Mouse (Mus musculus) monocyte, adult 2 months (primary cell): ENCODE results near the gene Bbc3.
"Not testable (repeated sequence)": the region's sequence is repeated elsewhere in the genome, so short reads cannot be mapped to it uniquely, and the experiment has no call there.

Experiments used
- DNase-seq, 2 experiments: peaks; one replicate each; pipeline ENCODE4 v3.0.0; 2022; ENCODE audit warnings: low spot score in 2 of 2, low read depth in 1 of 2

Gene Bbc3

DNA sequence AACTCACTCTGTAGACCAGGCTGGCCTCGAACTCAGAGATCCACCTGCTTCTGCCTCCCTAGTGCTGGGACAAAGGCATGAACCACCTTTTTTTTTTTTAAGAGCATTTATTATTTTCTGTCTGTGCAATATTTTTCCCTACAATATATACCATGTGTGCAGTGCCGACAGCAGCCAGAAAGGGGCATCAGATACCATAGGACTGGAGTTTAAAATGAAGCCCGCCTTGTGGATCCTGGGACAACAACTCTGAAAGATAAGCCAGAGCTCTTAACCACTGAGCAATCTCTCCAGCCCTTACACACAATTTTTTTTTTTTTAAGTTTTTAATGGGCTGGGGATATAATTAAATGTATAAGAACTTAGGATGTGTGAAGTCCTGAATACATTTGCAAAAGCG lies 13.8 kb upstream of the Bbc3 start:
- no peak for DNase-seq

DNA sequence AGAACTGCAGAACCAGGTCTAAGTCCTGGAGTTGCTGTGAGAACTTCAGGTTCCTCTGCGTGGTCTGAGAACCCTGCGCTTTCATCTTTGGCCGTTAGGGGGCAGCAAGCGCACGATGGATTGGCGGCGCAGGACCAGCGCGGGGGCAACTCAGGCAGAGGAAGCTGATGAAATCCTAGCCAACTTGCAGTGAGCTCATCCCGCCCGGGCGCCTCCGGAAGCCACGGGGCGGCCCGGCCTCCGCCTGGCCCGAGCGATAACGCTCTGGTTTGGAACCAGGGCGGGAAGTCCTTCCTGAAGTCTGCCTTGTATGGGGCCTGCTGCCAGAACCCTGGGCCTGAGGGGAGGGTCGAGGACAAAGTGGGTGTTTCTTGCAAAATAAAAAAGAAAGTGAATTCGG lies 13.4 kb upstream of the Bbc3 start:
- peak; percentile 94 to 97 for DNase-seq

DNA sequence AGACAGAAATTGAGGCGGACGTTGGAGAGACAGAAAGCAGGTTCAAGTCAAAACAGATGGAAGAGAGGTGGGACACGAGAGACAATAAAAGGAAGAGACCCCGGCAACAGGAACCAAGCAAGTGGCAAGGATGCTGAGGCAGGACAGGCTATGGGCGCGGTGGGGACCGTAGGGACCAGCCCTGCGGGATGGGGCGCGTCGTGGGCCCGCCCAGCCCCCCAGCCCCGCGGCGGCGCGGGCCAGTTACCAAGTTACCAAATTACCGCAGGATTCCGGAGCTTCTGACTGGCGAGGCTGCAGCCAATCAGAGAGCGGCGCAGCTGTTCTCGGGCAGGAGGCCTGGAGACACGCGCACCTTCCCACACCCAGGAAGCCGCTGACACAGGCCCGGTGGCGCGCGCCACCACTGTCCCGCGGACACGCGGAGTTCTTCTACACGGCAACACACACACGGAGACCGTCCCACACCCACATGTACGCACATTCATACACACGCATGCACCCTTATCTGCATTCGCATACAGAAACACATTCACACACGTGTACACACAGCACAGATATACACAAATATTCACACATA lies 12.8 kb upstream of the Bbc3 start:
- peak; percentile 65 to 69 for DNase-seq

DNA sequence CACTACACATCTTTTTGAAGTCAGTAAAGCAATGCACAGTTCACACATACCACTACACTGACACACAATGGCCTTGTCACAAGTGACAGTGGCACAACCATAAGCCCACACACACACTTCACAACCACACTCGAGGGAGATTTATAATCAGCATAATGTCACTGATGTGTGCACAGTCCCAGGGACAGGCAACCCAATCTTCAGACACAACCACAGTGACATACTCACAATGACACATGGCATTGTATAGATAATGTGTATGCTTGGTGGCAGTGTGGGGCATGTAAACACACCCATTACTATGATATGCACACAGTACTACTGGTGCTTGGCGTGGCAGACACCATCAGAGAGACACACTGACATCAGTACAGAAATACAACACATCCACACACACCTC lies 12.0 kb upstream of the Bbc3 start:
- DNase-seq, result no peak

DNA sequence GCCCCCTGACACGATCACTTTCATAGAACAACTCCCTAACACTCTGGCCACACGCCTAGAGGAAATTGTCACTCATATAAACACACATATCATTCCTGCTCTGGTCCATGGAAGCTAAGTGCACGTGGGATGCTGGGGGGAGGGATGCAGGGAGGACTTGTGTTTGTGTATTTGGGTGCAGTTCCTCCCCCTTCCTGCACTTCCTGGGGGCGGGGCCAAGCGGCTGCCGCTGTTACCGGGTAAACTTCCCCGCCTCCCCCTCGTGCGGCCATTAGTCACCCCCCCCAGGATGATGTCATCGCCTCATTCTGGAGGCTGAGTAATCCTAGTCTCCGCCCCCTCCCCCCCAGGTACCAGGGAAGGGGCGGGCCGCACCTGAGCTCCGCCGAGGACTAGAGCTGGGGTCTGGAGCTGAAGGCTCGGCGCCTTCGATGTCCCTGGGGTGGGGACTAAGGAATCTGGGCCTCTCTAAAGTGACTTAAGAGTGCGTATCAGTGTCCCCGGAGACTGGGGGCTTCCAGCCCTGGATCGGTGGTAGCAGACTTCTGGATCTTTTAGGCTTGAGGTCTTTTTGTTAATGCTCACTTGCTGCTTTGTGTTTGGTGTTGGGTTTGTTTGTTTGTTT lies 11.3 kb upstream of the Bbc3 start:
- DNase-seq, result peak; percentile 62 to 82

DNA sequence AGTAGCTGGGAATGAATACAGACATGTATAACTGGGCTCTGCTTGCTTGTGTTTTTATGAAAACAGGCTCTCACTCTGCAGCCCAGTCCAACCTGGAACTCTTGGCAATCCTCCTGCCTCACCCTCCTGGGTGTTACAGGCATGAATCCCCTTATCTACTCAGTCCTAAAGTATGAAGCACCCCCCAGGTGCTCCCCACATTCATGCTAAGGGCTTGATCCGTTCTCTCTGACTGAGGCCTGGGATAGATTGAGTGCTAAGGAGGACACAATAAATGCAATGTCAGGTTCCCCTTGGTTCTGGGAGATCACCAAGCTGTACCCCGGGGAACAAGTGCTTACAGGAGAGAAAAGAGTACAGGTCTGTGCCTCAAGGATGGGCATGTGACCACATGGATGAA lies 10.6 kb upstream of the Bbc3 start:
- DNase-seq, result no peak

DNA sequence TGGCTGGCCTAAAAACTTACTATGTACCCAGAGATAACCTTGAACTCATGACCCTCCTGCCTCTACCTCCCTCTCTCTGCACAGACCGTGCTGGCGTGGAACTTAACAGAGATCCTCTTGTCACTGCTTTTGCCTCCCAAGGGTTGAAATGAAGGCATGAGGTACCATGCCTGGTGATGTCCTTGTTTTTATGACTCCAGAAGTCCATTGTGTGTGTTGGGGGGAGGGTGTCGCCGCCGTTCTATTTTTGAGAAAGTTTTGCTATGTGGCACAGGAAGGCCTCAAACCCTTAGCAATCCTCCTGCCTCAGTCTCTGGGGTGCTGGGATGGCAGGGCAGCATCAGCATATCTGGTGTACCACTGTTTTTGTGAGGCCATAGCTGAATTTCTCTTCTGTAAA lies 9.3 kb upstream of the Bbc3 start:
- no peak for DNase-seq

DNA sequence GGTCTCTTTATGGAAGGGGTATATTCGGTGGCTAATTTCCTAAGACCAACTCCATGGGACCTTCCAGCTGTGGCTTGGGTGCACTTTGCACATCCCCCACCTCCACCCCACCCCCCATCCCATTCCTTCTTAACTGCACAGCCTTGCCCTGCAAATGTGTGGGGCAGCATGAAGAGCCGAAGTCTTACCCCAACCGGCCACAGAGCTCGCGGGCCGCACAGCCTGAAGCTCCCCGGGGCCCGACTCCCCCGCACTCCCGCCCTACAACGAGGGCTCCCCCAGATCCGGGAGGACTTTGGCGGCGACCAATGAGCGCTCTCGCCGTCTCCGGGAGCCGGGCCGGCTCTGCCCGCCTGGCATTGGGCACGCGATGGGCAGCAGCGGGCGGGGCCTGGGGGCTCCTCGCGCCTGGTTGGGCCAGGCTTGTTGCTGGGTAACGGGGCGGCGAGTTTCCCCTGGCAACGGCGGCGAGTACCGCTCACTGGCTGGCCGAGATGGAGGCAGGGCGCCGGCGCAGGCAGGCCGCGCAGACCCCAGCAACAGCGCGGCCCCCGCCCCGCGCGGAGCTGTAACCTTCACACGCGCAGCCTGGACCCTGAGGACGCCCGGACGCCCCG lies 8.7 kb upstream of the Bbc3 start:
- DNase-seq, result peak in 1 of 2 experiments; percentile 58

DNA sequence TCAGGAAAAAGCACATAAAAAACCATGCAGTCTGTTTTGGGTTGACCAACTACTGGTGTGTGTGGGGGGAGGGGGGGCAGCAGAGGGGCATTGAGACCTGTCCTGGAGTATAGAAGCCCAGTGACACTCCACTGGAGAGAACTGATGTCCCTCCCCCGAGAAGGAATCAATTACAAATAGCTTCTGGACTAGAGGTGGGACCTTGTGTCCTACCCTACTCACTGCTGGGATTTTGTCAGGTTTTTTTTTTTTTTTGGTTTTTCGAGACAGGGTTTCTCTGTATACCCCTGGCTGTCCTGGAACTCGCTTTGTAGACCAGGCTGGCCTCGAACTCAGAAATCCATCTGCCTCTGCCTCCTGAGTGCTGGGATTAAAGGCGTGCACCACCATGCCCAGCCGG lies 1.1 kb upstream of the Bbc3 start:
- not testable (repeated sequence) for DNase-seq

DNA sequence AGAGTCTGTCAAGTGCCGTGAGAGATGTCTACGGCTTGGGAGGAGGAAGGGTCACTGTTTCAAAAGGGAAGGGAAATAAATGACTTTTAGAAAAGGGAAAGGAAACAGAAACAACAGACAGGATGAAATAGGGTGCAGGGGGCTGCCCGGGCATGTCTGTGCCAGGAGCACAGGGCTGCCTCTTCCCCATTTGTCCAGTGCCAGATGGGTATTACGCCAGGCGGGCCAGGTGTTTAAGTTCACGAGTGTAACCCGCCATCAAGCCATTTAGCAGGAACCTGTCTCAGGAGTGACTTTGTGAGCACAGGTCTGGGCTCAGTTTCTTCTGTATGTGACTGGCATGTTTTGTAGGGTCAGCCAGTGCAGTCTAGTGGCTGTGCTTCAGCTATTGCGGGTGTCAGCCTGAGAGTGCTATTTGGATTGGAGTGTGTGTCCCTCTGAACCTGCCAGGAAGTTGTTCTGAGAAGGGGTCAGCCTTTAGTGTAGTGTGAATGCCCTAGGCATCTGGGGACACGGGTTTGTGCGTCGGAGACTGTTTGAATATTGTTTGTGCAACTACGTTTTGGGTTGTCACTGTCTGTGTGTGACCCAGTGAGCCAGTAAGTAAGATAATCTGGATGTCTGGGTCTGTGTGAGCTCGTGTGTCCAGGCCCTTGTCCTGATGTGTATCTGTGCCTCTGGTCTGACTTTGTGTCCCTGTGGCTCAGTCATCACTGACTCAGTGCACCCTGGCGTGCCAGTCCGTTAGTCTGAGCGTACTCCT lies 543 bp downstream of the Bbc3 start:
- peak in 1 of 2 experiments; percentile 51 for DNase-seq

DNA sequence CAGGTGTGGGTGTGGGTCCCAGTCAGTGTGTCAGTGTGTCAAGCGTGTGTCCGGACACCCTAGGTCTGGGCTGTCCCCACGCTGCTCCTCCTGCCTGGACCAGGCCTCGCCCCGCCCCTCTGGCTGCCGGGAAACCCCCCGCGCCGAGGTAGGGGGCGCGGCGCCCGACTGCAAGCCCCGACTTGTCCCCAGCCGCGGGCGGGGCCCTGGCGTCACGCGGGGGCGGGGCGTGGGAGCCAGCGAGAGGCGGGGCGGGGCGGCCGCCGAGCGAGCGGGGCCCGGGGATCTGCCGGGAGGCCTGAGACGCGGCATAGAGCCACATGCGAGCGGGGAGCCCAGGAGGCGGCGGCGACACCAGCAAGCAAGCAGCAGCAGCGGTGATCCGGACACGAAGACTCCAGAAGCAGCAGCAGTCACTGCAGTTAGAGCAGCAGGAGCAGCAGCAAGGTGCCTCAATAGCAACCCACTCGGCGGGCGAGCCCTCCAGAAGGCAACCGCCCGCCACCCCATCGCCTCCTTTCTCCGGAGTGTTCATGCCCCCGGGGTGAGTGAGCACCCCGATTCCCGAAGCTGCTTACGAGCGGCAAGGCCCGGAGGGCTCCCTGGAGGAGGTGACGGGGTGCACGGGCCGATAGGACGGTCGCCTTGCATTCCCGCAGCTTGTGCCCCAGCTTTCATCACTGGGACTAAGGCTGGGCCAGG lies 1.3 kb downstream of the Bbc3 start:
- peak; percentile 71 to 92 for DNase-seq

DNA sequence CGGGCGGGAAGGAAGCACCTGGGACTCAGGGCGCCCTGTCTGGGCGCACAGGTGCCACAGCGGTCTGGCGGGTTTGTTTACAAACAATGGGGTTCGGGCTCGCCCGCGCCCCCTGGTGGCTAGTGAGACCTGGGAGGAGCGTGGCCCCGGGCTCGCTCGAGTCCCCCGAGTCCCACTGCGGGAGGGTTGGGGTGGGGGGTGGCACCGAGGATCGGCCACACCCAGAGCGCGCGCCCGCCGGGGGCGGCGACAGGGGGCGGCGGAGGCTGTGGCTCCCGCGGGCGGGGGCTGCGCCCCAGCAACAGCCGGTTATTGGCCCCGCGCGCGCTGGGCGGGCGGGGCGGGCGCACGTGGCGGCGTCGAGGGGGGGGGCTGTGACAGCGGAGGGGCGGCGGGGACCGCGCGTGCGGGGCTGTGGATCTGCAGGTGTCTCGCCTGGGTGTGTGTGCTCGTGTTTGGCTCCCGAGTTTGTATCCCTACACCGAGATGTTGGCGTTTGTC lies 1.9 kb downstream of the Bbc3 start:
- peak in 1 of 2 experiments; percentile 85 for DNase-seq

DNA sequence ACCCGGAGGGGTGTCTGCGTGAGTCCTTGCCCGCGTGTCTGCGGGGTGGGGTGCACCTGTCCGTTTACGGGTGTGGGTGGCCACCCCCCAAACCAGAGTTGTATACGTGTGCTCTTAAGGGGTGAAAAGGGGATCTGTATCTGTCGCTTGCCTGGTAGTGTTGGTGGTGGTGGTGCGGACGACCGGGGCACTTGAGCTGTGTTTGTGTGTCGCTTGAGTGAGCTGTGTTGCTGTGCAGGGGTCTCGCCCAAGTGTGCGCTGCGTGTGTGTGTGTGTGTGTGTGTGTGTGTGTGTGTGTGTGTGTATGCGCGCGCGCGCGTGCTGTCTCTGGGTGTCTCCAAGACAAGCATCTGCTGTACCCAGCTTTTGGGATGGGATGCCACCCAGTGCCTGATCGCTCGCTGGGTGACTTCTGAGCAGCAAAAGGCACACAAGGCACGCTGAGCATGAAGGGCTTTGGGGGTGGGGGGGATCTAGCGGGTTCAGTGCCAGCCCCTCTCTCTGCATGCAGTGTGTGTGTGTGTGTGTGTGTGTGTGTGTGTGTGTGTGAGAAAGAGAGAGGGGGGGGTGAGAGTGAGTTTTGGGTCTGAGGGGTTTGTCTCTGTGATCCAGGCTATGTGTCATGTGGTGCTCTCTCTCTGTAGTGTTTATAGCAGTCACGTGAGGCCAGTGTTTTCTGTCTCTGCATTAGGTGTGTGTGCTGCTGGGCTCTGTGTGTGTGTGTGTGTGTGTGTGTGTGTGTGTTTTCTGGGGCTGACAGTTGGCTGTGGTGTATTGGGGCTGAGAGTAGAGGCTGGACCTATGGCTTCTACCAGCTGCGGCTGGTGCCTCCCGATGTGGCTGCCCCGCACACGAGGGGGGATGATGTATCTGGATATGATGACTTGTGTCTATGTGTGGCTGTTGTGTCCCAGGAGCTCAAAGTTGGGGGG lies 2.6 kb downstream of the Bbc3 start:
- peak in 1 of 2 experiments; percentile 9 for DNase-seq

DNA sequence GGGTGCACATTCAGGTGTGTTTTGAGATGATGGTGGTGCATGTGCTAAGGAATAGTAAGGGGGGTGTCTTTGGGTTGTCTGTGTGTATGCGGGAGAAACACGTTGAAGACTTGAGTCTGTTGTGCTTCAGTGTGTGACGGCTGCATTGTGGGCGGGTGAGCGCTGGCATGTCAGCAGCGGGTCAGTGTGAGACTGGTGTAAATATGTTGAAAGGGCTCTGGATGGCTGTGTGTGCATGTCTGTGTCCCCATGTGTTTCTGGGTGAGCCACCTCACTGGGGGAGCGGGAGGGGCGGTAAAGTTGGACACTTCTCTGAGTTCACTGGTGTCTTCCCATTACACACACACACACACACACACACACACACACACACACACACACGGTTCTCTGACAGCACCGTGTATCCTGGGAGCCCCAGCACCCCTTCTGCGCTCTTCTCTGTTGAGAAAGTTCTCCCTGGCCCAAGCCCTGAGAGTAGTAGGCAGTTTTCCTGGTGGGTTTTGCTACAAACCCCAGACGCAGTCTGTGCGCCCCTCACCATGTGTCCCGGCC lies 3.3 kb downstream of the Bbc3 start:
- DNase-seq, result peak in 1 of 2 experiments; percentile 46

DNA sequence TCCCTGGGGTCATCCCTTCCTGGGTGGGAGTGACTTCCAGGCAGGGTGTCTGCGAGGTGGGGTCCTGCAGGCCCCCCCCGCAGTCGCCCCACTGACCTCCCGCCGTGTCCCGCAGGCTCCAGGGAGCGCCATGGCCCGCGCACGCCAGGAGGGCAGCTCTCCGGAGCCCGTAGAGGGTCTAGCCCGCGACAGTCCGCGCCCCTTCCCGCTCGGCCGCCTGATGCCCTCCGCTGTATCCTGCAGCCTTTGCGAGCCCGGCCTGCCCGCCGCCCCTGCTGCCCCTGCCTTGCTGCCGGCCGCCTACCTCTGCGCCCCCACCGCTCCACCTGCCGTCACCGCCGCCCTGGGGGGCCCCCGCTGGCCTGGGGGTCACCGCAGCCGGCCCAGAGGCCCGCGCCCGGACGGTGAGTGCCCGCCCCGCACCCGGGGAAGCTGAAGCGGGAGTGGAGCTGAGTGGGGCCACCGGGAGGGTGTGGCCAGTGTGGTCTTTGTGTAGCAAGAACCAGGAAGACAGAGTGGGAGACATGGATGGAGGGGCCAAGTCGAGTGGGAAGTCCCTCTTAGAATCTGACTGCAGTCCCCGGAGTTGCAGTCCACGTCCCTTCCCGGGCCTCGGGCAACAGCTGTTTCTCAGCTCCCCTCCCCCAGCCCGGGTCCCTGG lies 3.9 kb downstream of the Bbc3 start:
- DNase-seq, result peak in 1 of 2 experiments; percentile 43

DNA sequence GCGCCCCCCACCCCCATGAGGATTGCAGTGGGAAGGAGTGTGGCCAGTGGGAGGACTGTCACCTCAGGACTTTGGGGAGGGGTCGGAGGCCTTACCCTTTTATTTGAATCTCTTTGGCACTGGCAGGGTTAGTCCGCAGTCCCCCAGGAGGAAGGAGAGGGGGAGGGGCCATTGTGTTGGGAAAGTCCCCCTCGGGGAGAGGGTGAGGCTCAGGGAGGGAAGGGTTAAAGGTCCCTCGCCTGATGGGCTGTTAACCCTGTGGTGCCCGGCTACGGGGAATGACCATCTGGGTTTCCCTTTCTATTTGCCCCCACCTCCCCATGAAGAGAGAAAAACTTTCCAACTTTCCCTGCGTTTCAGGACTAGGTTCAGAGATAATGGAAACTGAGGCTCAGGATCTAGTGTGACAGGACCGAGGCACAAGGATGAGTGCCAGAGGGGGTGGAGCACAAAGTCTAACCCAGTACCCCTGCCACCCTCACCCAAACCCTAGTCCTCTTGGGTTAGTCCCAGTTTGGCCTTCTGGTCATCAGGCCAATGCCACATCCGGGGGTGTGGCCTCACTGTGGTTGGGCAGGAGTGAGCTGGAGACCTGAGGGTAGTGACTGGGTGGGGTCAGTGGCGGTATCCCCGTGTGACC lies 4.6 kb downstream of the Bbc3 start:
- peak; percentile 83 to 84 for DNase-seq

DNA sequence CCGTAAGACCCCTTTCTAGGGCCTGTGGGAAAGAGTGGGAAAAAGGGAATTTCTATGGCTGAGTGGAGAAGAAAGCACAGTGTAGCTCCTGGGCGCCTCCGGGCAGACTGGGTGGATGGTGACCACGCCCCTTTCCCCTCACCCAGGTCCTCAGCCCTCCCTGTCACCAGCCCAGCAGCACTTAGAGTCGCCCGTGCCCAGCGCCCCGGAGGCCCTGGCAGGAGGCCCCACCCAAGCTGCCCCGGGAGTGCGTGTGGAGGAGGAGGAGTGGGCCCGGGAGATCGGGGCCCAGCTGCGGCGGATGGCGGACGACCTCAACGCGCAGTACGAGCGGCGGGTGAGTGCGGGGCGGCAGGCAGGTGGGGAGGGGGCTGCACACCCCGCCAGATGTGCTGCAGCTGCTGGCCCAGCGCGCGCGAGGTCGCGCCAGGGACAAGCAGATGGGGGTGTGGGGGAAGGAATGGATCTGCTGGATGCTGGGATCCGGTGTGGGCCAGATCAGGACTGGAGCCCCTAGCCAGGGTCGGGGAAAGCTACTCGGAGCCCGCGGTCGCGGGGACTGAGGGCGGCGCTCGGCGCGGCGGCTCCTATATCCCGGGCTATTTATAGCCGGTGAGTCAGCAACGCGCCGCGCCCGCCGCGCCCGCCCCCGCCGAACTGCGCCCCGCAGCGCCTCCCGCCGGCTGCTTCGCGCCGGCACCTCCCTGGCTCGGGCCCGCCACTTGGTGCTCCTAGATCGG lies 5.5 kb downstream of the Bbc3 start:
- DNase-seq, result peak; percentile 60 to 81

DNA sequence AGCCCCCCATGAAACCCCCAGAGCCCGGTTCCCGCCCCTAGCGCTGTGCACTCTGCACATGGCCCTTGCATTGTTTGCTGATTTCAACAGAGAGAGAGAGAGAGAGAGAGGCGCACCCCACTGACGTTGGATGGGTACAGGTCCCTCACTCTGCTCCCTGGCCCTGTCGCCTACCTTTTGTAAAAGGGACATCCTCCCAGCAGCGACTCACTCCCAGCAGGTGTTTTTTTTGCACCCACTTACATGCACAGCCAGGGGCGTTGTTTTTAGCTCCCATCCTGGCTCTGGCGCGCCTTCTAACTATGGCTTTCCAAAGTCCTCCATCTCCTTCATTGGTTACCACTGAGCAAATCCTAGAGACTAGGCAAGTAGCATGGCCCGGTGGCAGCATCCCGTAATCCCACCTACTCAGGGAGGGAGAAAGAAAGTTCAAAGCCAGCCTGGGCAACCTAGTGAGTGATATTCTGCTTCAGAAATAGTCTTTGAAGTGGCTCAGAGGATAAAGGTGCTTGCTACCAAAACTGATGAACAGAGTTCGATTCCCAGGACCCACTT lies 6.1 kb downstream of the Bbc3 start:
- DNase-seq, result no peak
